Mouse (Mus musculus) spleen, postnatal 10 days (tissue): ENCODE data around the gene Arid3a.

ENCODE experiments used
- DNase-seq, 2 experiments: peaks; one replicate each; pipeline ENCODE4 v3.0.0; 2021 to 2022; ENCODE audit warnings: low spot score in 2 of 2

Arid3a gene

GRCm38 (mm10) chr10:79995636-79996035, 68.8 kb downstream of the Arid3a start:
- DNase-seq: no peak

GRCm38 (mm10) chr10:79996272-79997033, 69.6 kb downstream of the Arid3a start, which contains the start of gene Abca7:
Abca7 (plus strand) TSS chr10:79996494.
- DNase-seq: peak; percentile 99

GRCm38 (mm10) chr10:79997034-79997760, 70.4 kb downstream of the Arid3a start:
- peak; percentile 81 to 82 for DNase-seq

- DNase-seq: peak; percentile 36 to 45
Observed at GRCm38 (mm10) chr10:79997819-79998218, 71.0 kb downstream of the Arid3a start.

- no peak for DNase-seq
Observed at GRCm38 (mm10) chr10:80001945-80002344, 75.1 kb downstream of the Arid3a start.

GRCm38 (mm10) chr10:80002829-80003228, 76.0 kb downstream of the Arid3a start:
- no peak for DNase-seq

- DNase-seq: peak in 1 of 2 experiments; percentile 47
Observed at GRCm38 (mm10) chr10:80003374-80004232, 76.8 kb downstream of the Arid3a start.

- no peak for DNase-seq
Observed at GRCm38 (mm10) chr10:80004233-80004705, 77.4 kb downstream of the Arid3a start.
